Mouse (Mus musculus): ENCODE measurements around the gene Gm47955. TPM values are rescaled to one million over a fixed set of nuclear protein-coding genes. Genes with fewer than 3 reads are reported as not detected.

Gm47955 gene
- total RNA-seq, 2 experiments from 2014 or later, result not detected

- H3K4me3 ChIP-seq, result no peak overlapping the region
- TF ChIP-seq CTCF (IDR thresholded peaks at IDR 0.05), result no peak
- H3K27ac ChIP-seq, result no peak overlapping the region
- no peak for DNase-seq (ENCODE audit: extremely low spot score in 1 of 2, low spot score in 2 of 2)
- intact Hi-C loops (cut with DNase I), result no loop called here
Measured at GRCm38 (mm10) chr1:83006218-83007179, 46.4 kb downstream of the Gm47955 start.

GRCm38 (mm10) chr1:83007471-83007870 is 47.4 kb downstream of the Gm47955 start:
- TF ChIP-seq CTCF (IDR thresholded peaks at IDR 0.05), result no peak
- intact Hi-C loops (cut with DNase I), result no loop called here
- no peak overlapping the region for H3K27ac ChIP-seq
- no peak overlapping the region for H3K4me3 ChIP-seq
- no peak for DNase-seq (ENCODE audit: extremely low spot score in 1 of 2, low spot score in 2 of 2)

Other genes with a start within 250 kb of the Gm47955 start
- gene Mff, start 235.4 kb upstream of the Gm47955 start, total RNA-seq (2021), result 100 to 1,000 TPM; 263 to 273 TPM
- not detected for gene Tm4sf20, start 191.8 kb upstream of the Gm47955 start, total RNA-seq (2021)
- gene Gm47791, start 189.0 kb upstream of the Gm47955 start, total RNA-seq (2021), result not detected
- gene Agfg1, start 120.8 kb upstream of the Gm47955 start, total RNA-seq (2021), result 10 to 100 TPM; 76.6 to 78.3 TPM
- under 1 TPM; 0.61 to 0.91 TPM for gene A030005L19Rik, start 47.0 kb upstream of the Gm47955 start, total RNA-seq (2021)
- not detected for gene A030014E15Rik, start 35.4 kb upstream of the Gm47955 start, total RNA-seq (2021)
- not detected for gene Gm6217, start 28.9 kb upstream of the Gm47955 start, total RNA-seq (2021)
- not detected for gene A030003K21Rik, start 16.9 kb upstream of the Gm47955 start, total RNA-seq (2021)
- not detected for gene Gm7544, start 4.3 kb upstream of the Gm47955 start, total RNA-seq (2021)
- gene Gm47959, start 40.3 kb downstream of the Gm47955 start, total RNA-seq (2021), result not detected
- 1 to 10 TPM; 1.8 to 2.0 TPM for gene Slc19a3, start 78.2 kb downstream of the Gm47955 start, total RNA-seq (2021)
- not detected for gene Krtap28-10, start 82.2 kb downstream of the Gm47955 start, total RNA-seq (2021)
- gene Gm47969, start 84.6 kb downstream of the Gm47955 start, total RNA-seq (2021), result not detected
- gene A030005K14Rik, start 99.1 kb downstream of the Gm47955 start, total RNA-seq (2021), result not detected
- gene Krtap28-13, start 100.6 kb downstream of the Gm47955 start, total RNA-seq (2021), result not detected
- gene Ccl20, start 156.5 kb downstream of the Gm47955 start, total RNA-seq (2021), result not detected
- gene Daw1, start 199.5 kb downstream of the Gm47955 start, total RNA-seq (2021), result under 1 TPM; 0.25 to 0.56 TPM

Data from left cerebral cortex, adult 2 months (tissue).